Mouse (Mus musculus): ENCODE measurements around the gene Napb. TPM values are rescaled to one million over a fixed set of nuclear protein-coding genes. Genes with fewer than 3 reads are reported as not detected.

Gene Napb
- total RNA-seq, 2 experiments from 2014 or later, result 343 to 352 TPM

DNA sequence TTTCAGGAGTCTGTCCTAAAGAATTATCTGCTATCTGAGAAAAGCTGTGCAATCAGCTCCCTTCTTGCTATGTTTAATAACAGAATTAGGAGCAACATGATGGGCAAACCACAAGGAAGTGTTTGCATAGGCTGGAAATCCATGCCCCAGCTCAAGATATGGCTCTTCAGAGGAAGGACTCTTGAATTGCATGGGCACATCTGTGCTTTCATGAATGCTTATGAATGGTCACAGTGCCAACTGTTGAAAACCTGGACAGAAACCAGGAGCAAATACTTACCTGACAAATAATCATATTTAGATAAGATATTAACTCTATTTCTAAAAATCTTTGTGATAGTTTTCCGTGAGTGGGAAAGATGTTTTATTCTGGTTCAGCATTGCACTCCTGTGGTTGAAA lies 45.4 kb downstream of the Napb start:
- Histone ChIP-seq H3K27ac (no peak overlapping the region), H3K4me3 (no peak overlapping the region)
- no peak for TF ChIP-seq CTCF (IDR thresholded peaks at IDR 0.05)
- DNase-seq (ENCODE audit: extremely low spot score in 1 of 2, low spot score in 2 of 2), result no peak
- intact Hi-C loops (cut with DNase I), result no loop called here

DNA sequence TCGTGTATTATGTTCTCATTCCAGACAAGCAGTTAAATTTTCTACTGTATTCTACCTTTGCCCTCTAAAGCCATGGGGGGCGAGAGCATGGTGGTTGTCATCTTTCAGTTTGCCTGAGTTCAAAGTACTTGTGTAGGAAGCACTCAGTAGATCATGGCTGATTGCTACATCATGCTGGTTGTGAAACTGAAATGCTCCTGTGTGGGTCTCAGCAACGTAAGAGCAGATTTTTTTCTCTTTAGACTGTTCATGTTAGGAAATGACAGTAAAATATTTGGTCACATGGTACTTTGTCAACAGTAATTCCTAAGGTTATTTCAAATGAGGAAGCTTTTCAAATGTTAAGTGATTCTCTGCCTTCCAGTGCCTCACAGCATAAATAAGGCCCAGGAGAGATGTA lies 46.6 kb downstream of the Napb start:
- no peak overlapping the region for H3K4me3 ChIP-seq
- H3K27ac ChIP-seq, result no peak overlapping the region
- no peak for DNase-seq (ENCODE audit: extremely low spot score in 1 of 2, low spot score in 2 of 2)
- intact Hi-C loops (cut with DNase I), result no loop called here
- no peak for TF ChIP-seq CTCF (IDR thresholded peaks at IDR 0.05)

DNA sequence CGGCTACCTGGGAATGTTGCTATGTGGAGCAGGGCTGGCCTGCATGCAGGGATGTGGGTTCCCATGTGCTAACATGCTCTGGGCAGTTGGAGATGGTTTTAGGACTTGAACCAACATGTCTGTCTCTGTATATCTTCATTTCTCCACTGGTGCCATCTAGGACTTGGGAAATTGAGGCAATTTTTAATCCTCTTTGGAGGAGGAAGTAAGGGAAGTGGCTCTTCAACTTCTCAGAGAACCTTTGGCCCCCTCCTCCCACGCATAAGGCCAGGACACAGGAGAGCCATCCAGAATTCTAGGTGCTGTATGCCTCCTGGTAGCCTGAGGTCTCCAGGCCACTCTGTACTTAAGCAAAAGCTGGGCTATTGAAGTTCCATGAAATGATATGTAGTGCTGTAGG lies 47.3 kb downstream of the Napb start:
- Histone ChIP-seq H3K27ac (no peak overlapping the region), H3K4me3 (no peak overlapping the region)
- intact Hi-C loops (cut with DNase I), result no loop called here
- TF ChIP-seq CTCF (IDR thresholded peaks at IDR 0.05), result no peak
- DNase-seq (ENCODE audit: extremely low spot score in 1 of 2, low spot score in 2 of 2), result no peak

DNA sequence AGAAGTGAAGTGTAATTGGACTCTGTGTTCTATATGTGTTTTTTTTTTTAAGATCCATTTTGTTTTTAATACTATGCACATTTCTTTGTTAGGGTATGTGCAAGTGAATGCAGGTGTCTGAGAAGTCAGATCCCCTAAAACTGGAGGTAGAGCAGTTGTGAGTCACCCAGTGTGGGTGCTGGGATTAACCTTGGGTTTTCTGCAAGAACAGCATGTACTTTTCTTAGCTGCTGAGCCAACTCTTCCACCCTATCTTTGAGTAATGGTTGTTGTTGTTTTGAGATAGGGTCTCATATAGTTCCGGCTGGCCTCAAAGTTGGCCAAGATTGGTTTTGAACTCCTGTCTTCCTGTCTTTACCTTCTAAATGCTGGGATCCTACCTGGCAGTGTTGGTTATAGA lies 49.2 kb downstream of the Napb start:
- no peak overlapping the region for H3K4me3 ChIP-seq
- H3K27ac ChIP-seq, result no peak overlapping the region
- no peak for DNase-seq (ENCODE audit: extremely low spot score in 1 of 2, low spot score in 2 of 2)
- no peak for TF ChIP-seq CTCF (IDR thresholded peaks at IDR 0.05)
- intact Hi-C loops (cut with DNase I), result no loop called here

DNA sequence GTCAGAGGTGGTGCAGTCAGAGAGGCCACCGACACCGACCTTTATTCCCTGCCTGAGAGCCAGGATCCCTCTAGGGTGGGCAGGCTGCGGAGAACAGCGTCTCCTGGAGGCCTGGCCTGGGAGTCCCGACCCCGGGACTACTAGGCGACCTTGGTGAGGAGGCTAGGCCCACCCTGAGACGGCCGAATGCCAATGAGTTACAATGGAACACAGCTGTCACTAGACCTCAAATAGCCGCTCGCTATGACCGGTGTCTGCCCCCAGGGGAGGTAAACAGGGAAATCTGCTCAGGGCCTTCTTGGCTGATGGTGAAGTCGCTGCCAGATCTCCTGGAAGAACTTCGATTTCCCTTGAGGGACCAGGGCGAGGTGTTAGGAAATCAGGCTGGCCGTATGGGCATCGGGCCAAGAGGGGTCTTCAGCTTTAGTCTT lies 50.8 kb downstream of the Napb start:
- Histone ChIP-seq H3K27ac (peak overlapping the region; percentile 86), H3K4me3 (peak overlapping the region; percentile 87)
- DNase-seq (ENCODE audit: extremely low spot score in 1 of 2, low spot score in 2 of 2), result peak in 1 of 2 experiments; percentile 58
- intact Hi-C loops (cut with DNase I), result loop anchor here (2.0 kb wide), 1 partner anchor 51 kb away; the partner anchor contains the start of gene Napb
- peak; percentile 40 for TF ChIP-seq CTCF (IDR thresholded peaks at IDR 0.05)

DNA sequence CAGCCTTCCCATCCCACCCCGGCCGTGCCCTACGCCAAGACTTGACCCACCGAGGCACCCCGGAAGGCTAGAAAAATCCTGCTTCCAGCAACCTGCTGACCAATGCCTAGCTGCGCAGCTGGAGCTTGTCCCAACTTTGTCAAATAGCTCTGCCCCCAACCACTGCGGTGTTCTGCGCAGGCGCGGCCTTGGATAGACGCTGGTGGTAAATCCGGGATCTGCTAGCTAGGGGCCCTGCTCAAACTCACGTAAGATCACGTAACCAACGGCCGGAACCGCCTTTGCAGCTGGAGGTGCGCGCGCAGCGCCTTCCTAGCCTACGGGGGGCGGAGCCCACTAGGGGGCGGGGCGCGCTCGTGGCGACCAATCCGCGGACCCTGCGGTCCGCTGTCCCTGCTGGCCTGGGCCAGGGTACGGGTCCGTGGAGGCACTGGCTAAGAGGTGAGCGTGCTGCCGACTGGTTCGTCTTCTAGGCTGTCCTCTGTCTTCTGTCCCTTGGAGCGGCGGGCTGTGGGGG lies 51.4 kb downstream of the Napb start, which contains the start of gene Gzf1:
Gene Gzf1, plus strand, starts transcription at position 249 of the 517 bp plus-strand sequence.
- Histone ChIP-seq H3K4me3 (peak within 1 kb of the TSS; percentile 87), H3K27ac (peak within 1 kb of the TSS; percentile 97)
- intact Hi-C loops (cut with DNase I), result loop anchor here (2.0 kb wide), 1 partner anchor 52 kb away; the partner anchor contains the start of gene Napb
- TF ChIP-seq CTCF (IDR thresholded peaks at IDR 0.05), result peak; percentile 8
- peak; percentile 99 for DNase-seq (ENCODE audit: extremely low spot score in 1 of 2, low spot score in 2 of 2)

DNA sequence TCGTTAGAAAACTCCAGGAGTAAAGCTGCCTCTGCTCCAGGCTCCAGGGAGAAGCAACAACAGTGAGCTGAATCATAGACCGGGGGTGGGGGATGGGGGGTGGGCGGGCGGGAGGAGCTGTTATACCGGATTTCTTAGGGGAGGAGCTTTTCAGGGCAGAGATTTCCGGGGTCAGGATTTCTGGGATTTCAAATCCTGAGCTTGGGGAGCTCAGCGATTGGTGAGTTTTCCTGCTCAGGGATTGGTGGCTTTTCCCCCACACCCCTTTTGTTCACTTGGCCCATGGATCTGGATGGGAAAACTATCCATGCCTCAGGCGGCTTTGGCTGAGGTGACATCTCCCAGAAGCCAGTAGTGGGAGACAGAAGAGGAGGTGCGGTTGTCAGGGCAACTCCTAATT lies 52.9 kb downstream of the Napb start:
- intact Hi-C loops (cut with DNase I), result no loop called here
- H3K4me3 ChIP-seq, result no peak overlapping the region
- peak; percentile 26 to 48 for DNase-seq (ENCODE audit: extremely low spot score in 1 of 2, low spot score in 2 of 2)
- H3K27ac ChIP-seq, result peak overlapping the region; percentile 71; the same call in 1 of the 2 replicates
- no peak for TF ChIP-seq CTCF (IDR thresholded peaks at IDR 0.05)

DNA sequence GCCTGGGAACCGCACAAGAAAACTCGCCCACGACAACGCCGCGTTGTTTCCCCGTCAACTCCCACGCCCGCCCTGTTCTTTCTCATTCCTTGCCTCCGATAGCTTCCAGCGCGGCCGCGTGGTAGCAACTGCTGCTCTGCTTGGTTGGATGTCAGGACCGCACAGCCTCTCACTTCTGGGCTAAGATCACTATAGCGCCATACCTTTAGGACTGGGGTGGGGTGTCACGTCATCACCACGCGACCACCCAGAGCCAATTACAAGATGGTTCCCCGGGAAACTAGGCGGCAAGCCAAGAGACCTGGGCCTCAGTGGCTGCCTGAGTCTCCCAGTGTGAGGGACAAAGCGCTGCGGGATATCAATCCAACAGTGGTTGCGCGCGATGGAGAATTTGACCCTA lies 54.5 kb downstream of the Napb start:
- TF ChIP-seq CTCF (IDR thresholded peaks at IDR 0.05), result no peak
- Histone ChIP-seq H3K4me3 (peak overlapping the region; percentile 41), H3K27ac (peak overlapping the region; percentile 79)
- DNase-seq (ENCODE audit: extremely low spot score in 1 of 2, low spot score in 2 of 2), result peak; percentile 77 to 79
- intact Hi-C loops (cut with DNase I), result no loop called here

DNA sequence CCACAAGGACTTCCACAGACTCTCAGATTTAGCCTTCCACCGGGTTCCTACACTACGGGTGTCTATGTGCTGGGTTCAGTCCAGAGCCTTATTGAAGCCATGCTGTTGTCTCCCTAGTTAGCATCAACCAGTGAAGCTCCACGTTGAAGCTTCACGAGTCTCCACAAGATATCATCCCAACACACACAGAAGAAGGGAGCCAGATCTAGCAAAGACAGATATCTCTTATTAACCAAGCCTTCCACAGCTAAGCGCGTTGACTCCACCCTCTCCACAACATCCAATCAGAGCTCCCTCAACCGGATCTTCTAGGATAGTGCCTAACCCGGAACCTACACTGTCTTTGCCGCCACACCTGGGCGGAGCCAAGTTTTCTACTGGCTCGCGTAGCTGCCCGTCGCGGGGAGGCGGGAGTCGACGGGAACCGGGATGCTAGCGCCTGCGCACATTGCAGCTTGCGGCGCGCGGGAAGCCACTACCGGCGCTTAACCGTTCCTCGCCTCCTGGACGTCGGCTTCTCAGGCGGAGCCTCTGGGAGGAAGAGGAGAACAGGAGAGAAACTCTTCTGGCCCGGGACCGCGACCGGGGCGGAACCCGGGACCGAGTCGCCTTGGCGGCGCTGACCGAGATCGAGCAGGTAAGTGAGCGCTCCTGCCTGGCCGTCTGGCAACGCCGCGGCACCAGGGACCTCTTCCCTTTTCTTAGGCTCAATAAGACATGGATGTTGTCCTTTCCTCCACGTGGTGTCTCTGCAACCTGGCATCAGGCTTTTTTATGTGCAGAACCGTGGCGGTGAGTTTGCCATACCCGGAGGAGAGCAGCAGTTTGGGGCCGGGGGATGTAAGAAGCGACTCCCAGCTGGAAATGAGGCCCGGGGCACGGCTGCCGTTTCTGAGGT lies 59.8 kb downstream of the Napb start, which contains the start of gene Nxt1:
Gene Nxt1, plus strand, starts transcription at position 403 of the 898 bp plus-strand sequence.
- intact Hi-C loops (cut with DNase I), result no loop called here
- H3K4me3 ChIP-seq, result peak within 1 kb of the TSS; percentile 97
- peak; percentile 99 for DNase-seq (ENCODE audit: extremely low spot score in 1 of 2, low spot score in 2 of 2)
- peak within 1 kb of the TSS; percentile 88 for H3K27ac ChIP-seq
- no peak for TF ChIP-seq CTCF (IDR thresholded peaks at IDR 0.05)

DNA sequence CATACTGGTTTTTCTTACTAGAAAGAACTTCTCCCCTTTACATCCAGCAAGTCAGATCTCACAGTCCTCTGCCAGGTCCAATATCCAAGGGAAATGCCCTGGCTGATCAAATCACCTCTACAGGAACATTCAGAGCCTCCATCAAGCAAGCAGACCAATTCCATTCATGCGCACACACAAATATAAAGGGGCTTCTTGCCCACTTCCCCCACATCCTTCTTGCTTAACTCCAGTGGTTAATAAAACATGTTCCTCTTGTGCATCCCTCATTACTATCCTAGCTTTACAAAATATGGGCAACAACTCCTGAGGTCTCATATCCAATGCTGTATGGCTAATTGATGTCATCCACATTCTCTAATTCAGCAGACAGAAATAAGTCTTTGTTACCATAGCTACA lies 68.8 kb downstream of the Napb start:
- intact Hi-C loops (cut with DNase I), result no loop called here

DNA sequence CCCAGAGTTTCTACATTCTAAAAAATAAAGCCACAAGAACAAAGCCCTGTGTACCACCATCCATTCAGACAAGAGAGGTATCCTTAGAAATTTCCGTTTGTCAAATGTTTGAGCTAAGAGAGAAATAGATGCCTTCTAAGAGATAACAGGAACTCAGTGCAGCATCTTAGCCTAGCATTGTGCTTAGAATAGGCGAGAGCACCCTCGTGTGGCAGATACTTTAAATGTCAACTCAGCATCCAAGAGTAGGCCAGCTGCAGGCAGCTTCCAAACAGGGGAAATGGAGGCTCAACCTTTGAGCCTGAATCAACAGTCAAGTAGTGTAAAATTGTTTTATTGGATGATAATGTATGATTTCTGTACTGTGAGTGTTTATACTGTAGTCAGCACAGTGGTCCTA lies 77.3 kb downstream of the Napb start:
- intact Hi-C loops (cut with DNase I), result loop anchor here (1.0 to 10.0 kb wide), 5 partner anchors 56 to 850 kb away; partner anchors contain the start of gene Thbd
- no peak overlapping the region for H3K4me3 ChIP-seq
- DNase-seq (ENCODE audit: extremely low spot score in 1 of 2, low spot score in 2 of 2), result peak; percentile 69 to 70
- TF ChIP-seq CTCF (IDR thresholded peaks at IDR 0.05), result peak; percentile 75
- no peak overlapping the region for H3K27ac ChIP-seq

More for the DNA sequence above, 68.8 kb downstream of the Napb start:
- no peak for TF ChIP-seq CTCF (IDR thresholded peaks at IDR 0.05)
- H3K4me3 ChIP-seq, result no peak overlapping the region
- DNase-seq (ENCODE audit: extremely low spot score in 1 of 2, low spot score in 2 of 2), result no peak
- no peak overlapping the region for H3K27ac ChIP-seq

Data from left cerebral cortex, adult 2 months (tissue).